Comparison of ENCODE assay signal across 13 mouse cellular contexts in the genomic region with DNA sequence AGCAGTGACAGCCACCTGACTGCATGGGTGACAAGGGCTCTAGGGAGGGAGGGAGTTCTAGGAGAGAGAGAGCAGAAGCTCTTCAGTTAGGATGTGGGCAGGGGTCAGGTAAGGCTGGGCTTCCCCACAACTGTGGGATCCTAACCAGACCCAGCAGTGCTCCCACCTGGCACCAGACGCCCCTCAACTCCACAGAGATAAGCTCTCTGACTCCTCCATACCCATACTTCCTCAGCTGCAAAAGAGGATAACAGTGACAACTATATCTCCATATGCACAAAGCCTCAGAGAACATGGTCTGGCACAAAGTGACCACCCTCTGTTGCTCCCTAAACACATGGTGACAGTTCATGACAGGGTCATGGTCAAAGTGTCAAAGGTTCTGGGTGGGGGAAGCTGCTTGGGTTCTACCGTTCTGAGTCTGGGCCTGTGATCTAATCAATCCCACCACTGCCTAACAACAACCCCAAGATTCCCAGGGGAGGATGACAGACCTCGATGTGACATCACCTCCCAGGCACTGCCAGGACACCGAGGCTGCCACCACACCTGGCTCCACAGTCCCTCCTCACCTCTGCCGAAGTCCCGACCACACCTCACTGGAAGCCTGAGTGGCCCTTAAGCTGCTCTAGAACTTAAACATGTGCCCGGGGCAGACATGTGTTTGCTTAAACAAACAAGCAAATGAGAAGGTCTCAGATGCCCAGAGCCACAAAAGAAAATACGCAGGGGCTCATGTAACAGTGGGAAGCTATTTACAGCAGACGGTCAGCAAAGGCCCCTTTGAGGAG. TPM values are rescaled to one million over a fixed set of nuclear protein-coding genes. Genes with fewer than 3 reads are reported as not detected.
DNase-seq lines count a peak whose midpoint lies in the region; ATAC-seq and TF ChIP-seq lines count a peak whose summit lies in the region.
"Had no signal": no experiment of that assay in that cellular context is flagged by ENCODE, and none has a peak within 500 bp of the region (broad histone marks: within the 10 kb centered on the region; RNA-seq: fewer than 3 reads in every experiment).

No protein-coding gene starts in this region.

- no peak for ATAC-seq in heart, embryonic 13.5 days (ENCODE audit: extremely low read depth, insufficient number of reproducible peaks, low FRiP score, low TSS enrichment)
- no peak for ATAC-seq in midbrain, embryonic 11.5 days (ENCODE audit: low FRiP score)
- ATAC-seq in midbrain, postnatal 0 days (ENCODE audit: low FRiP score), result no peak
- ATAC-seq in common myeloid progenitor, adult 5-6 weeks (replicated peaks; ENCODE audit: low read depth, poor library complexity, severe bottlenecking), result peak; percentile 26; the same call in 1 of the 2 replicates

- H3K4me2 ChIP-seq in heart, embryonic 13.5 days, result no peak overlapping the region
- H3K4me2 ChIP-seq in midbrain, embryonic 11.5 days, result no peak overlapping the region
- no peak overlapping the region for H3K4me2 ChIP-seq in midbrain, postnatal 0 days (ENCODE audit: low read depth, low read length, poor library complexity, severe bottlenecking)

- H3K4me3 ChIP-seq in heart, embryonic 13.5 days, result no peak overlapping the region
- no peak overlapping the region for H3K4me3 ChIP-seq in midbrain, embryonic 11.5 days (ENCODE audit: low read depth, low read length)
- no peak overlapping the region for H3K4me3 ChIP-seq in midbrain, postnatal 0 days (ENCODE audit: low read depth, low read length)

- WGBS in heart, embryonic 13.5 days, result 48% methylated on average over 9 of the region's 9 CpGs
- 67% methylated on average over 9 of the region's 9 CpGs for WGBS in midbrain, embryonic 11.5 days
- 67% methylated on average over 9 of the region's 9 CpGs for WGBS in midbrain, postnatal 0 days

- no peak overlapping the region for H3K27ac ChIP-seq in heart, embryonic 13.5 days (replicated peaks)
- no peak overlapping the region for H3K27ac ChIP-seq in midbrain, embryonic 11.5 days (ENCODE audit: low read depth, low read length)
- no peak overlapping the region for H3K27ac ChIP-seq in midbrain, postnatal 0 days (ENCODE audit: low read depth, low read length)

- no peaks in the 10 kb centered on the region for H3K27me3 ChIP-seq in heart, embryonic 13.5 days (replicated peaks)
- H3K27me3 ChIP-seq in midbrain, embryonic 11.5 days (ENCODE audit: control insufficient read depth, insufficient read depth, low read length), result no peaks in the 10 kb centered on the region
- no peaks in the 10 kb centered on the region for H3K27me3 ChIP-seq in midbrain, postnatal 0 days (ENCODE audit: insufficient read depth, low read length)

- TF ChIP-seq CTCF in midbrain, postnatal 0 days (IDR thresholded peaks at IDR 0.05), result no peak

- no peaks in the 10 kb centered on the region for H3K9me3 ChIP-seq in heart, embryonic 13.5 days
- no peaks in the 10 kb centered on the region for H3K9me3 ChIP-seq in midbrain, embryonic 11.5 days (ENCODE audit: control insufficient read depth, low read length)
- no peaks in the 10 kb centered on the region for H3K9me3 ChIP-seq in midbrain, postnatal 0 days (ENCODE audit: low read length)

- DNase-seq in heart, postnatal 14 days, result no peak
- DNase-seq in midbrain, embryonic 11.5 days (ENCODE audit: low spot score, missing footprints), result peak; percentile 64
- DNase-seq in midbrain, postnatal 0 days (ENCODE audit: low spot score), result no peak
- DNase-seq in lung, postnatal 14 days, result peak; percentile 25
- DNase-seq in urinary bladder, postnatal 14 days (ENCODE audit: low spot score), result no peak
- DNase-seq in layer of hippocampus, adult 11-12 months (ENCODE audit: low spot score), result no peak
- DNase-seq: B cell, adult 2 months; lung, embryonic 14.5 days; right cerebral cortex, adult 18-20 months; thymus, postnatal 14 days had no signal

- peaks cover 74% of the 10 kb centered on the region for H3K4me1 ChIP-seq in heart, embryonic 13.5 days
- H3K4me1 ChIP-seq in midbrain, embryonic 11.5 days (ENCODE audit: control insufficient read depth, insufficient read depth, low read length), result peaks cover 32% of the 10 kb centered on the region
- peaks cover 18% of the 10 kb centered on the region for H3K4me1 ChIP-seq in midbrain, postnatal 0 days (ENCODE audit: insufficient read depth, low read length)

- H3K36me3 ChIP-seq in heart, embryonic 13.5 days, result no peaks in the 10 kb centered on the region
- H3K36me3 ChIP-seq in midbrain, embryonic 11.5 days (ENCODE audit: control insufficient read depth, insufficient read depth, low read length), result no peaks in the 10 kb centered on the region
- H3K36me3 ChIP-seq in midbrain, postnatal 0 days (ENCODE audit: insufficient read depth, low read length), result no peaks in the 10 kb centered on the region

- peak overlapping the region; percentile 5 for H3K9ac ChIP-seq in heart, embryonic 13.5 days
- no peak overlapping the region for H3K9ac ChIP-seq in midbrain, embryonic 11.5 days (ENCODE audit: low read length)
- H3K9ac ChIP-seq in midbrain, postnatal 0 days (replicated peaks; ENCODE audit: low read length, poor library complexity, severe bottlenecking), result no peak overlapping the region

- intact Hi-C loops in heart, postnatal 14 days (cut with DNase I), result loop anchor here (2.0 kb wide), 1 partner anchor 25 kb away; no protein-coding TSS in a partner anchor

RNA-seq across cellular contexts. Expression of a gene that starts 4.0 kb away (rescaled TPM):
- polyA plus RNA-seq in heart, embryonic 13.5 days (2015; fragmentation: Nextera tagmentation; extraction: Ambion mirVana), result 19.2 and 20.9 TPM in 2 replicates
- total RNA-seq in heart, postnatal 14 days (2021), result 10 to 100 TPM; 16.3 to 17.7 TPM
- 30.1 and 31.7 TPM in 2 replicates for polyA plus RNA-seq in midbrain, embryonic 11.5 days (2014; fragmentation: Nextera tagmentation; extraction: Ambion mirVana)
- 26.7 and 33.3 TPM in 2 replicates for total RNA-seq in midbrain, postnatal 0 days (2014; rRNA removed)
- polyA plus RNA-seq in midbrain, postnatal 0 days (2015; fragmentation: Nextera tagmentation; extraction: Ambion mirVana), result 24.8 and 27.0 TPM in 2 replicates
- 8.1 and 14.6 TPM in 2 replicates for total RNA-seq in common myeloid progenitor, adult 5-6 weeks (2017)

RNA-seq across cellular contexts. Expression of a gene that starts 46.7 kb away (rescaled TPM):
- polyA plus RNA-seq in heart, embryonic 13.5 days (2015; fragmentation: Nextera tagmentation; extraction: Ambion mirVana), result 0.09 TPM in 2 replicates
- total RNA-seq in heart, postnatal 14 days (2021), result under 1 TPM; 0.20 to 0.33 TPM
- polyA plus RNA-seq in midbrain, embryonic 11.5 days (2014; fragmentation: Nextera tagmentation; extraction: Ambion mirVana), result 0.15 and 0.18 TPM in 2 replicates
- total RNA-seq in midbrain, postnatal 0 days (2014; rRNA removed), result 0.19 and 0.38 TPM in 2 replicates
- 0.05 TPM in 1 of 2 replicates, not detected in the other for polyA plus RNA-seq in midbrain, postnatal 0 days (2015; fragmentation: Nextera tagmentation; extraction: Ambion mirVana)
- 0.09 TPM in 1 of 2 replicates, not detected in the other for total RNA-seq in common myeloid progenitor, adult 5-6 weeks (2017)
- total RNA-seq: gastrocnemius, adult 18-20 months had no signal

Comparison
In these comparisons a context has a peak if more than half of its experiments do, and no peak if none do; other contexts are left out.
1. DNase-seq: peak in midbrain, embryonic 11.5 days (single experiment) and lung, postnatal 14 days (single experiment); none in heart, postnatal 14 days (0 of 2), midbrain, postnatal 0 days (single experiment), urinary bladder, postnatal 14 days (single experiment) and layer of hippocampus, adult 11-12 months (single experiment).